Mouse (Mus musculus) megakaryocyte, embryonic 14.5 days (primary cell): Measurements from ENCODE around the gene Cyct.

ENCODE experiments used
- FLI1 ChIP-seq: IDR thresholded peaks from 2 replicates; pipeline ENCODE4 v1.6.1; 2012; ENCODE audit warnings: low read length, inconsistent platforms, mixed read lengths
- GATA1 ChIP-seq: IDR thresholded peaks from 3 replicates; pipeline ENCODE4 v1.6.1; 2012; ENCODE audit warnings: mixed read lengths, low read length, inconsistent platforms, borderline replicate concordance

- TF ChIP-seq GATA1: no peak
- TF ChIP-seq FLI1: no peak
Measured at GRCm38 (mm10) chr2:76368861-76369660, 8.8 kb upstream of the Cyct start.
